Mouse (Mus musculus) neural tube, embryonic 15.5 days (tissue): ENCODE measurements around the gene Nnat. TPM values are rescaled to one million over a fixed set of nuclear protein-coding genes. Genes with fewer than 3 reads are reported as not detected.

ENCODE experiments used
- ATAC-seq: fragments of 200-750 bp; cut with Nextera tagmentation; 2 replicates; pipeline ENCODE4 v1.8.0; 2017; ENCODE audit warnings: mild to moderate bottlenecking, moderate TSS enrichment, moderate library complexity; ENCODE audit not compliant: low FRiP score
- H3K27ac ChIP-seq: fragments of 300-500 bp; sonication (generic); replicated peaks from 2 replicates; pipeline ENCODE4 v1.5.1; 2015; ENCODE audit warnings: mild to moderate bottlenecking, inconsistent platforms
- H3K27me3 ChIP-seq: fragments of 300-500 bp; sonication (generic); replicated peaks from 2 replicates; pipeline ENCODE4 v1.6.1; 2015; ENCODE audit warnings: inconsistent platforms
- H3K36me3 ChIP-seq: fragments of 300-500 bp; sonication (generic); 2 replicates; pipeline ENCODE4 v1.6.1; 2015; ENCODE audit warnings: inconsistent platforms
- H3K4me1 ChIP-seq: fragments of 300-500 bp; sonication (generic); 2 replicates; pipeline ENCODE4 v1.6.1; 2015; ENCODE audit warnings: inconsistent platforms
- H3K4me2 ChIP-seq: fragments of 300-500 bp; sonication (generic); 2 replicates; pipeline ENCODE4 v1.6.1; 2015; ENCODE audit warnings: inconsistent platforms, mild to moderate bottlenecking, moderate library complexity
- H3K4me3 ChIP-seq: fragments of 300-500 bp; sonication (generic); replicated peaks from 2 replicates; pipeline ENCODE4 v1.5.1; 2015; ENCODE audit warnings: mild to moderate bottlenecking, inconsistent platforms
- H3K9ac ChIP-seq: fragments of 300-500 bp; sonication (generic); replicated peaks from 2 replicates; pipeline ENCODE4 v1.6.1; 2015; ENCODE audit warnings: mild to moderate bottlenecking, inconsistent platforms
- H3K9me3 ChIP-seq: fragments of 300-500 bp; sonication (generic); replicated peaks from 2 replicates; pipeline ENCODE4 v1.6.1; 2016; ENCODE audit warnings: inconsistent platforms
- WGBS: fragments of 180-500 bp; shearing (Covaris S2); methylation state at CpG from one replicate; pipeline ENCODE4 v1.1.7; 2015; ENCODE audit warnings: mixed read lengths; 5-methylcytosine and 5-hydroxymethylcytosine counted together
- polyA plus RNA-seq: library from polyadenylated mRNA; unstranded; fragments of >200 nt; fragmentation: Nextera tagmentation; extraction: Ambion mirVana; gene quantifications from 2 replicates; pipeline ENCODE4 v1.2.1, GENCODE M21; 2015

The Nnat gene
- polyA plus RNA-seq, 1 experiment from 2014 or later, result 4,597 TPM

DNA sequence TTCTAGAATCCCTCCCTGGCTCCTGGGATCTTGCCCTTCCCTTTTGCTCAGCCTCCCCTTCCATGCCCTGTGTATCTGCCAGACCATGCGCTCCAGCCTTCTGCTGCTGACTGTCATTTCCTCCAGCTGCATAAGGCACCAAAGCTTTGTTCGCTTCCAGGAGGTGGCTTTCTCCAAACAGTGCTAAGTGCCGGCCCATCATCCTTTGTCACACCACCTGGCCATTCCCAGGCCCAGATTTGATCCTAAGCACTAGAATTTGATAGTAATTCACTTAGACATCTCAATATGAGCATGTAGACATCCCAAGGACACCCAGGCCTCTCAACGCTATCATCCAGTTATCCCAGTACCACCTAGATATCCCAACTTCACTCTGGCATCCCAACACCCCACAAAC lies 25.7 kb upstream of the Nnat start:
- Histone ChIP-seq H3K36me3 (no peaks in the 10 kb centered on the region), H3K9me3 (no peaks in the 10 kb centered on the region), H3K4me1 (peaks cover 56% of the 10 kb centered on the region), H3K4me2 (no peak overlapping the region), H3K4me3 (no peak overlapping the region), H3K9ac (no peak overlapping the region), H3K27ac (no peak overlapping the region), H3K27me3 (no peaks in the 10 kb centered on the region)
- WGBS, result 80% methylated on average over 4 of the region's 4 CpGs
- no peak for ATAC-seq

DNA sequence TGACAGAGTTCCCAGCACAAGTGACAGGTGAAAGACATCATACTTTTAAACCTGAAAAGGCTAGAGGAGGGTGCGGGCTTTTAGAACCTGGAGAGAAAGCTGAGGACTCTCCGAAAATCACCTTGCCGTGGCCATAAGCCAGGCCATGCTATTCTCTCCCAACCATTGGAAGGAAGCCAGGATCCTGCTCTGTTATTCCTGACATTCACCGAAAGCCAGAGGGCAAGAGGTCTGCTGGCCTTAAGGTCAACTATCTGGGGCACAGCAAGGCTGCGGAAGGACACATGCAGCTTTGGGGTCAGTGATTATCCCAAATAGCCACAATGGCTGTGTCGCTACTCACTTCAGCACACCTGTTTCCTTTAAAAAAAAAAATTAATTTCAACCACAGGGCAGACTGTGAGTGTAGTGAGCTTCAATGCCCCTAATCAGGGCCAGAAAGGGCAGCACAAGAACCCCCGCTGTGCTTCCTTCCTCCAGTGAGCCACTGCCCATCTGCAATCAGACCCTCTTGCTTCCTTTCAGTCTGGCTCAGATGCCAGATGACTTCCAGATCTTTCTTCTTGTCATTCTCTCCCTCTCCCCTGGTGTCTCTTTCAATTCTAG lies 23.3 kb upstream of the Nnat start:
- peak overlapping the region; percentile 80 for H3K27ac ChIP-seq
- ATAC-seq, result no peak
- H3K9ac ChIP-seq, result no peak overlapping the region
- H3K9me3 ChIP-seq, result no peaks in the 10 kb centered on the region
- peaks cover 53% of the 10 kb centered on the region for H3K4me1 ChIP-seq
- H3K4me3 ChIP-seq, result no peak overlapping the region
- no peaks in the 10 kb centered on the region for H3K36me3 ChIP-seq
- H3K27me3 ChIP-seq, result no peaks in the 10 kb centered on the region
- 68% methylated on average over 7 of the region's 7 CpGs for WGBS
- no peak overlapping the region for H3K4me2 ChIP-seq

DNA sequence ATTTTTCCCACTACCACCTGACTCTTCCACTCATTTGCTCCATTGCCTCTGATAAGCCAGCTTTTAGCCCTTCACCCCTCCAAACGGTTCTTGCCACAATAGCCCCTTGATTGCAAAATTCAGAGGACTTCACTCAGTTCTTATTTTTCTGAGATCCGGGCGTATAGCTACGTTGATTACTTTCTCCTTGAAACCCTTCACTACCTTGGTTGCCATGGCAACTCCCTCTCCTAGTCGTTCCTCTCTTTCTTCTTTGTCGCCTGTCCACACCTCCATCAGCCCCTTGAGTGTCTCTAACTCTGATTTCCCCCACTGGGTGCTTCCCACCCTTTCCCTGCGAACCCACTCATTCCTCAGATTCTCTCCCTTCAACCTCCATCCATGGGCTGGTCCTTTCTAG lies 22.8 kb upstream of the Nnat start:
- Histone ChIP-seq H3K4me3 (no peak overlapping the region), H3K4me1 (peaks cover 53% of the 10 kb centered on the region), H3K27me3 (no peaks in the 10 kb centered on the region), H3K36me3 (no peaks in the 10 kb centered on the region), H3K9me3 (no peaks in the 10 kb centered on the region), H3K9ac (no peak overlapping the region), H3K27ac (peak overlapping the region; percentile 80), H3K4me2 (no peak overlapping the region)
- 22% methylated on average over 7 of the region's 7 CpGs for WGBS
- ATAC-seq, result peak; percentile 40; the same call in 1 of the 2 replicates

DNA sequence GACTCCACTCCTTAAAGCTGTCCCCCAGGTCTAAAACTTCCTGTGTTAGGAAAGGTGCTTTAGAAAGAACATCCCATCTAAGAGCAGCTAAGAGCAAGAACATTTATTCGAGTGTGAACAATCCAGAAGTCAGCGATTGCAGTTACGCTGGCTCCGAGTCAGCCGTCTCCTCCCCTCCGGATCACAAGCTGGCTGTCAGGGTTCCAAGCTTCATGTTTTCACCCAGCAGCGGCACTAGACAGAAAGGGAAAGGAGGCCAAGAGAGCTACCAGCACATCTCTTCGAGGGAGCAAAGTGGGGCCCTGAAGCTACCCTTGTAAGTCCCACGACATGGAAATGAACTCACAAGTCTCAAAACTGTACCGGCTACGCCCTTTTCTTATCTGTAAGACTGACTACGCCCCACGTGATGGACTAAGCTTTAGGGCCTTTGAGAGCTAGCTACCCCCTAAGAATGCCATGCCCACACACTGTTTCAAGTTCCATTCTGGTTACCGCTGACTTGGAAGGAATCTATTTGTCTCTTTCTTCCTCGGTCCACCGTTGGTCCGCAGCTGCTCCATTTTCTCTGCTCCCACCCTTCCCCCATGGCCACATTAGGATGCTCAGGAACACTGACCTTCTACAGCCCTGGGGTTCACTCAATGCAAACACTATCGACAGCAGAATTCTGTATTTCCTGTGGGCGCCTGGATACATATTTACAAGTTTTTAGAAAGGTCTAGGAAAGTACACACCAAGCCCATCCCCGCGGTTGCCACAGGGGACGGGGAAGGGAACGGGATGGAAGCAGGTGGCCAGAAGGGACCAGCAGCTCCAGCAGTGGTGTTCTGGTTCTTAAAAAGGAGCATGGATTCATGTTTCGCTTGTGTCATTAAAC lies 19.6 kb upstream of the Nnat start:
- 0 out of 2 replicates have a peak overlapping the region, but pooled peaks have one; percentile 13 for H3K4me2 ChIP-seq
- H3K36me3 ChIP-seq, result no peaks in the 10 kb centered on the region
- peaks cover 63% of the 10 kb centered on the region for H3K4me1 ChIP-seq
- no peaks in the 10 kb centered on the region for H3K9me3 ChIP-seq
- no peak for ATAC-seq
- no peak overlapping the region for H3K9ac ChIP-seq
- WGBS, result 50% methylated on average over 24 of the region's 24 CpGs
- H3K27me3 ChIP-seq, result no peaks in the 10 kb centered on the region
- H3K27ac ChIP-seq, result peak overlapping the region; percentile 56
- H3K4me3 ChIP-seq, result no peak overlapping the region

DNA sequence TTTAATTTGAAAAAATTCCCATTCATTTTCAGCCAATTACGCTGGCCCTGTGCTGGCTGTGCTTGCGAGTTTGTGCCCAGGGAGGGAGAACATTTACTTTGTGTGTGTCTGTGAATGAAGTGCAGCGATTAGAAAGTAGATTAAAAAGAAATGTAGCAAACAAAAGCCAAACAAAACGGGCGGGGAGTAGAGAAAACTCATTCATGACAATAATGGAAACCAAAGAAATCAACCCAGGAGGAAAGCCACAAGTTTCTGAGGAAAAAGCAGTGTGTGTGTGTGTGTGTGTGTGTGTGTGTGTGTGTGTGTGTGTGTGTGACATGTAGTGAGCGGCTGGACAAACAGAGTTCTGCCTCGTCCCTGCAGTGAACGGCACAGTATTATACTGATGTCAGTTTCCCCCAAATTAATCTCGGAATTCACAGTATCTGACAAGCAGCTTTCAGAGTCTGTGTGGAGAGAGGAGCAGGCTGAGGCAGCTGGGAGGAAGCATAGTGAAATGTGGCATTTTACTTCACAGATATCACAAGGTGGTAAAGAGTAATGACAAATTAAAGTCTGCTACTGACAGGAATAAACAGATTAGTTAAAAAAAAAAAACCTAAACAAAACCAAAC lies 18.8 kb upstream of the Nnat start:
- 24% methylated on average over 9 of the region's 9 CpGs for WGBS
- Histone ChIP-seq H3K4me3 (no peak overlapping the region), H3K9ac (no peak overlapping the region), H3K9me3 (no peaks in the 10 kb centered on the region), H3K4me2 (0 out of 2 replicates have a peak overlapping the region, but pooled peaks have one; percentile 13), H3K36me3 (no peaks in the 10 kb centered on the region), H3K27me3 (no peaks in the 10 kb centered on the region), H3K4me1 (peaks cover 67% of the 10 kb centered on the region), H3K27ac (peak overlapping the region; percentile 56; the same call in 1 of the 2 replicates)
- no peak for ATAC-seq

DNA sequence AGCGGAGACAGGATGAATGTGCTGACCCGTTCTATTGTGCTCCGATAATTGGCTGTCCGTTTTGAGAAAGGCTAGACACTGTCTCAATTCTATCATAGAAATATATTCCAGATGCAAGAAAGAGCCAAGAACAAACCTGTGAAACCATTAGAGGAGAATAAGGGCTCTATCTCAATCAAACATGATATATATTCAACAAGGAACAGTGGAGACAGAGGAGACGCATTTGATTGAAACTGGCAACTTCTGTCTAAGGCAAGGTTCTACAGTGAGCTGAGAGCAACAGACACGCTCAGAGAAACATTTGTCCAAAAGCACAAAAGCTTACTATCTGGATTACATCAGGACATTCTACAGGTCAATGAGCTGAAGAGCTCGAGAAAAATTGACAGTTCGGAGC lies 18.2 kb upstream of the Nnat start:
- no peak overlapping the region for H3K4me2 ChIP-seq
- WGBS, result 45% methylated on average over 8 of the region's 8 CpGs
- no peaks in the 10 kb centered on the region for H3K27me3 ChIP-seq
- no peak overlapping the region for H3K27ac ChIP-seq
- H3K4me1 ChIP-seq, result peaks cover 66% of the 10 kb centered on the region
- no peaks in the 10 kb centered on the region for H3K36me3 ChIP-seq
- no peak for ATAC-seq
- H3K4me3 ChIP-seq, result no peak overlapping the region
- no peak overlapping the region for H3K9ac ChIP-seq
- H3K9me3 ChIP-seq, result no peaks in the 10 kb centered on the region

DNA sequence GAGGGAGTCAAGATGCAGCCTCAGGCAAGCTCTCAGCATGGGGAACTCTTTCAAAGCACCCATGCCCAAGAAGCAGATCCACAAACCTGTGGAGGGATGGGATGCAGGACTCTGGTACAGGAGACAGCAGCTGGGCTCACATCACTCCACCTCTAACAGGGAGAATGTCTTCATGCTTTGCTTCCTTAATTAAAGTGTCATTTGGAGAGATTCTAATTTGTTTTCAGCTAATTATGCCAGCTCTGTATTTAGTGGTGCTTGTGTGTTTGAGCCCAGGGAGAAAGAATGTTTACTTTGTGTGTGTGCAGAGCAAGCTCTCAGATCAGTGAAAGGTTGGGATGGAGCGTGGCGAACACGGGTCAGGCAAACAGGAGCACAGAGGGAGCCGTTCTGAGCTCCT lies 17.5 kb upstream of the Nnat start:
- Histone ChIP-seq H3K27me3 (no peaks in the 10 kb centered on the region), H3K36me3 (0 out of 2 replicates have a peak, but pooled peaks cover 3% of the 10 kb centered on the region), H3K9ac (no peak overlapping the region), H3K4me2 (no peak overlapping the region), H3K27ac (peak overlapping the region; percentile 54; the same call in 1 of the 2 replicates), H3K4me3 (no peak overlapping the region), H3K4me1 (peaks cover 63% of the 10 kb centered on the region), H3K9me3 (no peaks in the 10 kb centered on the region)
- ATAC-seq, result no peak
- 50% methylated on average over 4 of the region's 4 CpGs for WGBS

DNA sequence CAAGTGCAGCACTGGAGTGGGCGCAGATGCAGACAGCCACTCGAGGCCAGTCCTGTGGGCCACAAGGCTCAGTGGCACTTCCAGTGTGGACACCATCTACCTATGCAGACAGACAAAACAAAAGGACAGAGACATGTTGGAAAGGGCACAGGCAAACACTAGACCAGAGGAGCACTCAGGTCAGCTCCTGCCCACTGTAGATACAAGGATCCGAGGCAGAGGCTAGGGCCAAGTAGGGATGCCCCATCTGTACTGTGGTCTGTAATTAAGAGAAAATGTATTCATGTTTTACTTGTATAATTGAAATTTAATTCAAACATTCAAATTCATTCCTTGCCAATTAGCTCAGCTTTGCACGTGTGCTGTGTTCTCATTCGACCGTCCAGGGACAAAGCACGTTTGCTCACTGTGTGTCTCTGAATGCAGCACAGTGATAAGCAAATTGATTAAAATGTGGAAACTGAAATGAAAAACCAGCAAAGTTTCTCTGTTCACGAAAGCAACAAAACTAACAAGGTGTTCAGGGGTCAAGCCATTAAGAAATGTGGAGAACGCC lies 15.5 kb upstream of the Nnat start:
- peaks cover 13% of the 10 kb centered on the region; the same call in 1 of the 2 replicates for H3K36me3 ChIP-seq
- no peak overlapping the region for H3K4me3 ChIP-seq
- no peak overlapping the region for H3K4me2 ChIP-seq
- H3K9me3 ChIP-seq, result no peaks in the 10 kb centered on the region
- WGBS, result 46% methylated on average over 9 of the region's 9 CpGs
- ATAC-seq, result no peak
- no peaks in the 10 kb centered on the region for H3K27me3 ChIP-seq
- peaks cover 62% of the 10 kb centered on the region for H3K4me1 ChIP-seq
- no peak overlapping the region for H3K9ac ChIP-seq
- H3K27ac ChIP-seq, result no peak overlapping the region

DNA sequence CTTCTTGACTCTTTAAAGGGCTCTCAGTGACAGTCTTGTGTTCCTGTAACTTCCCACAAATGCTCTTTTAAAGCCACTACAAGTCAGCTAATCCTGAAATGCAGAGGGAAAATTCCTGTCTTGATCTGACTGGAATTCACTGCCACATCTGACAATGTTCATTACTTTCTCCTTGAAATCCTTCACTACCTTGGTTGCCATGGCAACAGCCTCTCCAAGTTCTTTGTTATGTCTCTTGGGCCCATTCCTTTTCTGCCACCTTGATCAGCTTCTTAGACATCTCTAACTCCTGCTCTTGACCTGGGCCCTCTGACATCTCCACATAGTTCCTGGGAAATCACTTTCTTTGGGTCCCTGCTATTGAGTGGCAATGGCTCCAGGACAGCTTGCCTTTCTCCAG lies 13.2 kb upstream of the Nnat start:
- no peak overlapping the region for H3K9ac ChIP-seq
- H3K36me3 ChIP-seq, result peaks cover 13% of the 10 kb centered on the region; the same call in 1 of the 2 replicates
- H3K4me1 ChIP-seq, result peaks cover 40% of the 10 kb centered on the region
- no peak overlapping the region for H3K4me2 ChIP-seq
- H3K27ac ChIP-seq, result 0 out of 2 replicates have a peak overlapping the region, but pooled peaks have one; percentile 33
- H3K27me3 ChIP-seq, result no peaks in the 10 kb centered on the region
- ATAC-seq, result no peak
- no peak overlapping the region for H3K4me3 ChIP-seq
- H3K9me3 ChIP-seq, result no peaks in the 10 kb centered on the region

DNA sequence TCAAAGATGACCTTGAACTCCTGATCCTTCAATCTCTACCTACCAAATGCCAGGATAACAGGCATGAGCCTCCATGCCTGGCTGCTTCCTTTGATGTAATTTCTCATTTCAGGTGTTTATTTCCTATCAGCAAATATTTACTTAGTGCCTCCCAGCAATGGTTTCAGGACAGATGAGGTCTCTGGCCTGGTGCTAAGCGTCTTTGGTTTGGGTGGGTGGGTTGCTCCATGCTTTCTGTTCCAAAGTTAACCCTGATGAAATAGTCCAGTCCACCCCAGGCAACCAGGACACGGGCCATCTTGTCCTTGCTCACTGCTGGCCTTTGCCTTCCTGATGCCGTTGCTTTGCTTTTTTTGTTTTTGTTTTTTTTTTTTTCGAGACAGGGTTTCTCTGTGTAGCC lies 9.6 kb upstream of the Nnat start:
- ATAC-seq, result no peak
- Histone ChIP-seq H3K27ac (no peak overlapping the region), H3K9me3 (no peaks in the 10 kb centered on the region), H3K4me2 (no peak overlapping the region), H3K27me3 (no peaks in the 10 kb centered on the region), H3K4me3 (no peak overlapping the region), H3K36me3 (peaks cover 13% of the 10 kb centered on the region; the same call in 1 of the 2 replicates), H3K9ac (no peak overlapping the region), H3K4me1 (peaks cover 42% of the 10 kb centered on the region)
- WGBS, result 86% methylated on average over 4 of the region's 4 CpGs

DNA sequence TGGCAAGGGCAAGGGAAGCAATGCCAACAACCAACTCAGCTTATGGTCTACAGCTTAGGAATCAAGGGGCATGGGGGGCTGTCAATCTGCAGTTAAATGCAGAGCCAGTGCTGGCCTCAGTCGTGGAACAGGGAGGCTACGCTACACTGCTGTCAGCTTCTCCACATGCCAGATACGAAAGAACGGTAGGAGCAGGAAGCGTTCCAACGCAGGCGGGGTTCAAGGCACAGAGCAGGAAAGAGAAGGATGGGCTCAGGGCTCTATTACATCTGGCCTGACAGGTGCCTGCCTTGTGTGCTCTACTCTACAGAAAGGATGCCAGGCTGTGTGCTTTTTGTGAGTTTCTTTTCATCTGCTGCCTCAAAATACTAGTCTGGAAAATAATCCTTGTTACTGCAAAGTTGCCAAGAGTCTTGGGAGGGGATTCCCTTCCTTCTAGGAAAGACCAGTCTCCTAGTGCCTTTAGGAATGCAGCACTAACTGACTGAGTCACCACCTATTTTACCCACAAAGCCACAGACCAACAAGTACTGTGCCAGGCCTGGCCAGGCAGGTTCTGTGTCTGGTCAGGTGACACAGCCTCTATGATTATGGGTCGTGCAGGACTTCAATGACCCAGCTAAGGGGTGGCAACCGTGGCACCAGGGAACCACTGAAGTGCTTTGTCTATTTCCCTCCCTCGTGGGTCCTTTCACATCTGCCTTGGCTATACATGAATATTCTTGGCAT lies 7.6 kb upstream of the Nnat start:
- peaks cover 36% of the 10 kb centered on the region for H3K4me1 ChIP-seq
- H3K27me3 ChIP-seq, result no peaks in the 10 kb centered on the region
- no peak overlapping the region for H3K9ac ChIP-seq
- H3K27ac ChIP-seq, result no peak overlapping the region
- no peak overlapping the region for H3K4me3 ChIP-seq
- no peaks in the 10 kb centered on the region for H3K9me3 ChIP-seq
- no peak overlapping the region for H3K4me2 ChIP-seq
- no peak for ATAC-seq
- WGBS, result 74% methylated on average over 10 of the region's 10 CpGs
- H3K36me3 ChIP-seq, result peaks cover 24% of the 10 kb centered on the region
